Mouse (Mus musculus): Measurements from ENCODE around the gene Heatr5b. TPM values are rescaled to one million over a fixed set of nuclear protein-coding genes. Genes with fewer than 3 reads are reported as not detected.

The Heatr5b gene
- total RNA-seq (2023): 18.8 and 20.3 TPM in 2 replicates

DNA sequence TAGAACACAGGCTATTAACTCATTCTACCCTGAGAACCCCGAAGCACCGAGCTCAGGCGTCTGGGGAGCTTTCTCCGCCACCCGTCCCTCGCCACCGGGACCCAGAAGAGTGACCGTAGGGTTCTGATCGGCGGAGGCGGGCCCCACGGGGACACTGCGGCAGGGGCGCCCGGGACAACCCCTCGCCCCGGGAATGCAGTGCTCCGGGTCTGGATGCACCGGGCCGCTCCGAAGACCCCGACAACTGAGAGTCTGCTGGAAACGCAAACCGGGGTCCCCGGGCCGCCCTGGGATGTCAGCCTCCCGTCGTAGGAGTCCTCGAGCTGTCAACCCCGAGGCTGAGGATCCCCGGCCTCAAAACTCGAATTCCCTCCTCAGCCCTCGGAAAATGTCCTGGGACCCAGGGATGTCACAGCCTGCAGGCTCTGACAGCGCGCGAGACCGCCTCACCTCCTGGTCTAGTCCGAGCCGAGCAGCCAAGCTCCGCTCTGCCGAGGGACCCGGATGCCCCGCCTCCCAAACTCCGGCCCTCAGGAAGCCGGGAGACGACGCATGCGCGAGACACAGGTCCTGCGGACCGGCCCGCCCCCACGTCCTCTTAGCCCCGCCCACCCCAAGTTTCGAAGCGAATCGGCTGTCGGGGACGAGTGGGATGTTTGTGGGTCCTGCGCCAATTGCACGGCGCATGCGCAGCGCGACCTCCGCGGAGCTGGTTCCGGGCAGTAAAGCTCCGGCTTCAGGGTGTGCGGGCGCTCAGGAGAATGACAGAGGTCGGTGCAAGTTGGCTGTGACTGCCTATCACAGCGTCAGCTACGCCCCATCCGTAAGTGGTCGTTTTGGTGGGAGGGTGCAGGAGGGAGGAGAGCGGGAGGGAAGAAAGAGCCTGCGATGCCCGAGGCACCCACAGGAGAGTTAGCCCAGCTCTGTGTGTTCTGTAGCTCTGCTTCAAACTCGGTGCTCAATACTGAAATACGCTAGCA is at the start of gene Heatr5b, which contains the start of gene Gpatch11:
Heatr5b (minus strand) TSS at position 509 of the 980 bp plus-strand sequence.
Gpatch11 (plus strand) TSS at position 712 of the 980 bp plus-strand sequence.

DNA sequence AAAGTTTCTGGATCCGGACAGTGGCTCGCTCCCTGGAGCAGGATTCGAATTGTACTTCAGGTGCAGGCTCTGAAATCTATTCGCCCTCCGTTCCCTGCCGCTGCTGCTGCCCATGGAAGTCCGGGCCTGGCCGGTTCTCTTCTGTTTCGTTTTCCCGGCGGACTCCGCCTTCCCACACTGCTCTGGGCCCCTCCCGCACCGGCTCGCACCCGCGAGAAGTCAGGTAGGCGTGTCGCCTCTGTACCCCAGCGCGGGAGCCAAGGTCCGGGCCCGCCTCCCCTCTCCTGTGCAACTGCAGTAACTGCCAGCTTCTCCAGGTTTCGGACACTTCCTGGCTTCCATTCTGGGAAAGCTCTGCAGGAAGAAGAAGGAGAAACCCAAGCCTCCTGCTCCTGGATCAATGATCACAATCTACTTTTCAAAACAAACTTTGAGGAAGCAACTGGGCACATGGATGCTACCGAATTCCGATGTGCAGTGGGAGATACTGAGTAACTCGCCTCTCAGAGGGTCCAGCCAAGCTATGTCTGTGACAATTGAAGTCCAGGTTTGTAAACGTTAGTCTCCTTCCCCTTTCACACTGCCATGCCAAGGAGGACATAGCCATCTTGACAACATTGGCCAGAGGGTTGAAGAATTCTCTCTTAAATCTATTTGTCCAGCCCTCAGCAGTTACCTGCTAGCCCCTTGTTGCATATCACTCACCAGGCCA is 47.4 kb upstream of the Heatr5b start, which contains the start of gene Eif2ak2:
Eif2ak2 (minus strand) TSS at position 173 of the 712 bp plus-strand sequence.

DNA sequence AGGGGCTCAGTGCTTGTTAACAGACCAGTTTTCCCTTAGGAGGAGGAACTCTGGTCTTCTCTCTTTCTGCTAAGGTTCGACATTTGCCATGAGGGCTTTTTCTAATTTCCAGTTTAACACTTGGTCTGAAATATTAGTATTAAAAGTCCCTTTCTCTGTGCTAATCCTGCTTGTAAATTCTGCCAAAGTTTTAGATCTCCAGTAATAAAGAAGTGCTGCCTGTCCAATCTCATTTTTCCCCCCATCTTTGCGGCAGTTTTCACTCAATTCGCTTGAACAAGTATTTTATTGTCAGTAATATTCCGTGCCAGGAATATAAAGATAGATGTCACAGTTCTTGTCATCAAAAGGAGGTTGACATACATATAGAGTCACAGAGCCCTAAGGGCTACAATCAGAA is 98.1 kb downstream of the Heatr5b start, which contains the start of gene Strn:
Strn (minus strand) TSS at position 101 of the 400 bp plus-strand sequence.

Other genes starting within 250 kb of the Heatr5b start
- gene Strn, start 98.2 kb downstream of the Heatr5b start, total RNA-seq (2023): 40.4 and 41.1 TPM in 2 replicates
- gene Gpatch11, start 203 bp upstream of the Heatr5b start, total RNA-seq (2023): 19.6 and 38.9 TPM in 2 replicates
- gene Eif2ak2, start 47.2 kb upstream of the Heatr5b start, total RNA-seq (2023): 22.5 and 26.7 TPM in 2 replicates
- not detected in 2 replicates for gene Sult6b1, start 71.6 kb upstream of the Heatr5b start, total RNA-seq (2023)
- gene Cebpzos, start 81.1 kb upstream of the Heatr5b start, total RNA-seq (2023): 6.3 and 6.7 TPM in 2 replicates
- 110 and 125 TPM in 2 replicates for gene Cebpz, start 101.7 kb upstream of the Heatr5b start, total RNA-seq (2023)
- 22.6 and 32.3 TPM in 2 replicates for gene Ndufaf7, start 101.8 kb upstream of the Heatr5b start, total RNA-seq (2023)
- 44.6 and 51.5 TPM in 2 replicates for gene Prkd3, start 185.5 kb upstream of the Heatr5b start, total RNA-seq (2023)
- gene Qpct, start 216.5 kb upstream of the Heatr5b start, total RNA-seq (2023): 3.9 and 4.4 TPM in 2 replicates